Mouse (Mus musculus) heart, embryonic 13.5 days (tissue): ENCODE data around the gene 4930415O20Rik. TPM values are rescaled to one million over a fixed set of nuclear protein-coding genes. Genes with fewer than 3 reads are reported as not detected.

ENCODE experiments used
- ATAC-seq: fragments of 200-750 bp; cut with Nextera tagmentation; 2 replicates; pipeline ENCODE4 v1.8.0; 2017; ENCODE audit warnings: moderate TSS enrichment; ENCODE audit not compliant: insufficient number of reproducible peaks, low FRiP score, low TSS enrichment; ENCODE audit errors: extremely low read depth
- H3K27ac ChIP-seq: fragments of 300-500 bp; sonication (generic); replicated peaks from 2 replicates; pipeline ENCODE4 v1.5.1; 2015; ENCODE audit warnings: moderate library complexity, mild to moderate bottlenecking, inconsistent platforms
- H3K27me3 ChIP-seq: fragments of 300-500 bp; sonication (generic); replicated peaks from 2 replicates; pipeline ENCODE4 v1.6.1; 2015; ENCODE audit warnings: mild to moderate bottlenecking, inconsistent platforms
- H3K36me3 ChIP-seq: fragments of 300-500 bp; sonication (generic); 2 replicates; pipeline ENCODE4 v1.6.1; 2015; ENCODE audit warnings: mild to moderate bottlenecking, inconsistent platforms
- H3K4me1 ChIP-seq: fragments of 300-500 bp; sonication (generic); 2 replicates; pipeline ENCODE4 v1.6.1; 2015; ENCODE audit warnings: inconsistent platforms
- H3K4me2 ChIP-seq: fragments of 300-500 bp; sonication (generic); 2 replicates; pipeline ENCODE4 v1.6.1; 2015; ENCODE audit warnings: inconsistent platforms, mild to moderate bottlenecking, moderate library complexity
- H3K4me3 ChIP-seq: fragments of 300-500 bp; sonication (generic); 2 replicates; pipeline ENCODE4 v1.5.1; 2015; ENCODE audit warnings: moderate library complexity, mild to moderate bottlenecking, inconsistent platforms
- H3K9ac ChIP-seq: fragments of 300-500 bp; sonication (generic); 2 replicates; pipeline ENCODE4 v1.6.1; 2015; ENCODE audit warnings: inconsistent platforms, mild to moderate bottlenecking, moderate library complexity
- H3K9me3 ChIP-seq: fragments of 300-500 bp; sonication (generic); 2 replicates; pipeline ENCODE4 v1.6.1; 2016; ENCODE audit warnings: inconsistent platforms
- WGBS: fragments of 180-500 bp; shearing (Covaris S2); methylation state at CpG from one replicate; pipeline ENCODE4 v1.1.7; 2015; ENCODE audit warnings: mixed read lengths; 5-methylcytosine and 5-hydroxymethylcytosine counted together
- polyA plus RNA-seq: library from polyadenylated mRNA; unstranded; fragments of >200 nt; fragmentation: Nextera tagmentation; extraction: Ambion mirVana; gene quantifications from 2 replicates; pipeline ENCODE4 v1.2.1, GENCODE M21; 2015

The 4930415O20Rik gene
- polyA plus RNA-seq, 1 experiment from 2014 or later = 0.48 TPM

DNA sequence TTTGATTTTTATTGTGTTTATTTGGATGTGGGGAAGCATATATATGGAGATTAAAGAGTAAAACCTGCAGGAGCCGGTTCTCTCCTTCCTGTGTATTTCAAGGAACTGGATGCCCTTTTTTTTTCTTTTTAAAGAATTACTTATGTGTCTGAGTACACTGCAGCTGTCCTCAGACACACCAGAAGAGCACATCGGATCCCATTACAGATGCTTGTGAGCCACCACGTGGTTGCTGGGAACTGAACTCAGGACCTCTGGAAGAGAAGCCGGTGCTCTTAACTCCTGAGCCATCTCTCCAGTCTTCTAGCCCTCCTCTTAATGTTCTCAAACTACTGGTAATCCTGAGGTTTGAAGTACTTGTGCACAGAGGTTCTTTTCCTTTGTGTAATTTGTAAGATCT is 32.9 kb upstream of the 4930415O20Rik start:
- WGBS = 68% methylated on average over 4 of the region's 4 CpGs
- Histone ChIP-seq H3K4me1 (peaks cover 2% of the 10 kb centered on the region), H3K4me2 (no peak overlapping the region), H3K27me3 (no peaks in the 10 kb centered on the region), H3K4me3 (no peak overlapping the region), H3K9me3 (no peaks in the 10 kb centered on the region), H3K27ac (no peak overlapping the region), H3K9ac (no peak overlapping the region), H3K36me3 (peaks cover 47% of the 10 kb centered on the region)
- ATAC-seq = no peak

DNA sequence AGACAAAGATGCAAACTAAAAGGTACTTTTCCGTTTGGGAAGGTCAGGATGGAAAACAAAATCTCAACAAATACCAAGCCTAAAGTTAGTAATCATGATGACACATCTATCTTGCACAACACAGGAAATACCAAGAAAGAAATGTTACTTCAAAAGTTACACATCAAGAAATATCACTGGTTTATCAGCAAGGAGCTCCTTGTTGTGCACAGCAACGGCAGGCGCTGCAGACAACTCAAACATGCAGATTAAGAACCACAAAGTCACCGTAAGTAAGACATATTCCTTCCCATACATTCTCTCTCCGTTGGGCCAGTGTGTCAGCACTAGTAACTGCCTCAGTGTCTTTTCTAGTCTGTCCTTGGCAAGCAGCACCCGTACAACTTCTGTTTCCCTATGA is 29.7 kb upstream of the 4930415O20Rik start:
- WGBS = 80% methylated on average over 6 of the region's 6 CpGs
- H3K27me3 ChIP-seq = no peaks in the 10 kb centered on the region
- H3K9ac ChIP-seq = no peak overlapping the region
- peaks cover 79% of the 10 kb centered on the region for H3K36me3 ChIP-seq
- no peaks in the 10 kb centered on the region for H3K9me3 ChIP-seq
- no peak overlapping the region for H3K27ac ChIP-seq
- ATAC-seq = no peak
- H3K4me2 ChIP-seq = no peak overlapping the region
- no peaks in the 10 kb centered on the region for H3K4me1 ChIP-seq
- no peak overlapping the region for H3K4me3 ChIP-seq

DNA sequence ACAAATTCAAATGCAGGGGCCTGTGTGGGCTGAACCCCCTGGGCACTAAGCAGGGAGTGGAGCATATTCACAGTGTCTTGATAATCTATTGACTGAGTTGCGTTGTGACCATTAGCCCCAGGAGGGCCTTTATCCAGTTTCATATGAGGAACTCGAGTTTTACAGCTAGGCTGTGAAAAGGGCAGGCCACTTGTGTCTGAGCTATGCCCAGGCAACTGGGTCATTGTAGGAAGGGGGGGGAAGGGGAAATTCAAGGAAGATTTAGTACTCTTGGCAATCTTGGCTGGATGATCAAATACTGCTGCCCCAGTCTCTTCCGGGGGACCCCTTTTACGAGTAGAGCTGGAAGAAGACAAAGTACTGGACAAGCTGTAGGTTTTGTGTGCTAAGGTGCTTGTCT is 27.5 kb upstream of the 4930415O20Rik start:
- no peaks in the 10 kb centered on the region for H3K9me3 ChIP-seq
- no peak overlapping the region for H3K4me3 ChIP-seq
- no peak overlapping the region for H3K27ac ChIP-seq
- WGBS = 85% methylated on average over 4 of the region's 4 CpGs
- H3K9ac ChIP-seq = no peak overlapping the region
- H3K4me1 ChIP-seq = no peaks in the 10 kb centered on the region
- ATAC-seq = no peak
- H3K36me3 ChIP-seq = peaks cover 92% of the 10 kb centered on the region
- no peak overlapping the region for H3K4me2 ChIP-seq
- H3K27me3 ChIP-seq = no peaks in the 10 kb centered on the region

DNA sequence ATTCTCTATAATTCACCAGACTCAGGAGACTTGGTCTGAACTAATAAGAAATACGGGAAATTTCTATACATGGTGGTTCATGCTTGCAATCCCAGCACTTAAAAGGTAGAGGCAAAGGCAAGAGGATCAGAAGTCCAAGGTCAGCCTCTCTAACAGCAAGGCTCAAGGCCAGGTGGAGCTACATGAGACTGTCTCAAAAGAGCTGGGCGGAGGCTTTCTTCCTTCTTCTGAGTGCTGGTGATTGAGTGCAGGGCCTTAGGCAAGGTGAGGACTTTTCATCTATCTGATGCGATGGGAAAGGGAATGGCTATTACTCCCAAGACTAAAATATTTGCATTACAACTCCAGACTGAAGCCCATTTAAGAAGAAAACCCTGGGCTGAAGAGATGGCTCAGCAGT is 25.7 kb upstream of the 4930415O20Rik start:
- H3K36me3 ChIP-seq = peaks cover 98% of the 10 kb centered on the region
- no peaks in the 10 kb centered on the region for H3K9me3 ChIP-seq
- no peak for ATAC-seq
- no peaks in the 10 kb centered on the region for H3K4me1 ChIP-seq
- no peak overlapping the region for H3K9ac ChIP-seq
- H3K27ac ChIP-seq = no peak overlapping the region
- H3K4me2 ChIP-seq = no peak overlapping the region
- no peaks in the 10 kb centered on the region for H3K27me3 ChIP-seq
- no peak overlapping the region for H3K4me3 ChIP-seq
- 94% methylated on average over 3 of the region's 3 CpGs for WGBS

DNA sequence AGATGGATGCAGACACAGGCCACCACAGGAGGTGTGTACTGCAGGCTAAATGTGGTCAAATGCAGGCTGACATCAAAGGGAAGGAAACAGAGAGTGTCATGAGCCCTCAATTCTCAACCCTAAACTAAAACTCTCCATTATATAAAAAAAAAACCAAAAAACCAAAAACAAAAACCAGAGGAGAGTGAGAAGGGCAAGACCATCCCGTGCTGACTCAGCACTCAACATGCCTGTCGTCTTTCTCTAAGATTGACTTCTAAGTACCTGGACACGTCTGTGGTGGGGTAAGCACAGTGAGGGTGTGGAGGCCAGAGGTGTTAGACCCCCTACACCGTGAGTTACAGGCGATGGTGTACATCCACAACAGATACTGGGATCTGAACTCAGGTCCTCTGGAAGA is 24.0 kb upstream of the 4930415O20Rik start:
- ATAC-seq = no peak
- WGBS = 89% methylated on average over 5 of the region's 5 CpGs

DNA sequence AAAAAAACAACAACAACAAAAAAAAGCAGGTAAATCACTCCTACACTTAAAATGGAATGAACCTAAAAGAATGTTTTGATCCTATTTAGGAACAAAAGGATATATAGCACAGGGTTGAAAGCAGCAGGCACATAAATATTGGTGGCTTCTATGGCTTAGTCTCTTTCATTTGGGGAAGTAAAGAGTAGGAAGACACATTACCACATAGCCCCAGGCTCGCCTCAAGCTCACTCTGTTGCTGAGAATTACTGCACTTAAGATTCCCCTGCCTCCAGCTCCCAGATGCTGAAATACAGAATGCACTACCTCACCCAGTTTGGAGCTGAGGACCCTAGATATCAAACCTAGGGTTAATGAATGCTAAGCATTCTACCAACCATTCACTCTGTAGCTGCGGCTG is 18.0 kb upstream of the 4930415O20Rik start:
- WGBS = 92% methylated on average over 2 of the region's 2 CpGs
- Histone ChIP-seq H3K27me3 (no peaks in the 10 kb centered on the region), H3K27ac (no peak overlapping the region), H3K36me3 (peaks cover 92% of the 10 kb centered on the region), H3K9me3 (no peaks in the 10 kb centered on the region), H3K4me3 (no peak overlapping the region), H3K4me1 (no peaks in the 10 kb centered on the region), H3K9ac (no peak overlapping the region), H3K4me2 (no peak overlapping the region)
- no peak for ATAC-seq

More for the DNA sequence above, 24.0 kb upstream of the 4930415O20Rik start:
- Histone ChIP-seq H3K27ac (no peak overlapping the region), H3K9ac (no peak overlapping the region), H3K27me3 (no peaks in the 10 kb centered on the region), H3K9me3 (no peaks in the 10 kb centered on the region), H3K4me2 (no peak overlapping the region), H3K4me1 (no peaks in the 10 kb centered on the region), H3K4me3 (no peak overlapping the region), H3K36me3 (peaks cover 98% of the 10 kb centered on the region)

DNA sequence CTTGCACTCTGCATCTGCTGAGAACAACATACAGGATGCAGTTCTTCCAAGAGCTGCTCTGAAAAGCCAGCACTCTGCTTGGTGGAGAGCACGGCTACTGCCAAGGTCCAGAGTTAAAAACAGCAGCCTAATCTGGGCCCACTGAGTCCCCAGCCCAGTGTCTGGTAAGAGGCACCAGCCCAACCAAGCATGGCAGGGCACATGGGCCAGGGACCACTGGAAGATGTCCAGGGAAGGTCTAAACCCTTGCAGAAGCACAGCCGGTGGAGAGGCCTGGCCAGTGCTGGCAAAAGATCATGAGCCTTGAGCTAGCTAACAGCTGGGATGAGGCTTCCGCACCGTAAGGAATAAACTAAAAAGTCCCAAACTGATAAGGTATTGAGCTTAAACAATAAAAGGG is 14.9 kb upstream of the 4930415O20Rik start:
- H3K36me3 ChIP-seq = peaks cover 88% of the 10 kb centered on the region

DNA sequence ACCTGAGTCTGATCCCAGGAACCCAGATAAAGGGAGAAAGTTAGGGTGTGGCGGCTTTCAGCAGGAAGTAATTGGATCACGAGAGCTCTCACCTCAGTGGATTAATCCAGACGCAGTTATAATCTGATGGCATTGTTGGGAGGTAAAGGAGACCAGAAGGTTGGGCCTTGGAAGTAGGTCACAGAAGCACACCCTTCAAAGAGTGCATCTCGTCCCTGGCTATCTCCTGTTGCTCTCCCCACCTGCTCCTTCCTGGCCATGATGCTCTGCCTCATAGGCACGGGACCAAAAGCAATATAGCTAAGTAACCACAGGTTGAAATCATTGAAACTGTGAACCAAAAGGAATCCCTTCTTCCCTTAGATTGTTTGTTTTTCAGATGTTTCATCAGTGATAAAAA is 13.6 kb upstream of the 4930415O20Rik start:
- H3K4me2 ChIP-seq = no peak overlapping the region
- no peak overlapping the region for H3K4me3 ChIP-seq
- no peak overlapping the region for H3K27ac ChIP-seq
- no peaks in the 10 kb centered on the region for H3K27me3 ChIP-seq
- WGBS = 84% methylated on average over 5 of the region's 5 CpGs
- peaks cover 82% of the 10 kb centered on the region for H3K36me3 ChIP-seq
- no peaks in the 10 kb centered on the region for H3K9me3 ChIP-seq
- no peak for ATAC-seq
- H3K9ac ChIP-seq = no peak overlapping the region
- peaks cover 4% of the 10 kb centered on the region for H3K4me1 ChIP-seq

More for the DNA sequence above, 14.9 kb upstream of the 4930415O20Rik start:
- 79% methylated on average over 4 of the region's 4 CpGs for WGBS
- no peak overlapping the region for H3K27ac ChIP-seq
- H3K9ac ChIP-seq = no peak overlapping the region
- H3K4me2 ChIP-seq = no peak overlapping the region
- no peak for ATAC-seq
- H3K4me3 ChIP-seq = no peak overlapping the region
- no peaks in the 10 kb centered on the region for H3K27me3 ChIP-seq
- no peaks in the 10 kb centered on the region for H3K9me3 ChIP-seq
- no peaks in the 10 kb centered on the region for H3K4me1 ChIP-seq

DNA sequence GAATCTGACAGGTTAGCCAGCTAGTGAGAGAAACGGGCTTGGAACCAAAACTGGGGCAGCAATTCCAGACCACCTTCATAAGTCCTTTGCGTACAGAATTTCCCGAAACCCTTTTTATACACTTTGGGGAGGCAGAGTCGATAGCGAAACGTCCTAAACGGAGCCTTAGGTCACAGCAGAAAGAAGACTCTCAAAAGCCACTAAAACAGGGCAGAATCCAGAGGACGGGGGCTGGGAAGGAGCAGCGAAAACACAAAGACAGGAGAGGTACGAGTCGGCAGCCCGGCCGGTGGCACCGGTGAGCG is 3.9 kb upstream of the 4930415O20Rik start:
- H3K27ac ChIP-seq = peak overlapping the region; percentile 98
- H3K4me1 ChIP-seq = peaks cover 34% of the 10 kb centered on the region
- peaks cover 33% of the 10 kb centered on the region for H3K36me3 ChIP-seq
- H3K4me3 ChIP-seq = peak overlapping the region; percentile 99
- H3K27me3 ChIP-seq = no peaks in the 10 kb centered on the region
- H3K4me2 ChIP-seq = peak overlapping the region; percentile 97
- 0% methylated on average over 15 of the region's 15 CpGs for WGBS
- H3K9me3 ChIP-seq = no peaks in the 10 kb centered on the region
- H3K9ac ChIP-seq = peak overlapping the region; percentile 97
- ATAC-seq = no peak

DNA sequence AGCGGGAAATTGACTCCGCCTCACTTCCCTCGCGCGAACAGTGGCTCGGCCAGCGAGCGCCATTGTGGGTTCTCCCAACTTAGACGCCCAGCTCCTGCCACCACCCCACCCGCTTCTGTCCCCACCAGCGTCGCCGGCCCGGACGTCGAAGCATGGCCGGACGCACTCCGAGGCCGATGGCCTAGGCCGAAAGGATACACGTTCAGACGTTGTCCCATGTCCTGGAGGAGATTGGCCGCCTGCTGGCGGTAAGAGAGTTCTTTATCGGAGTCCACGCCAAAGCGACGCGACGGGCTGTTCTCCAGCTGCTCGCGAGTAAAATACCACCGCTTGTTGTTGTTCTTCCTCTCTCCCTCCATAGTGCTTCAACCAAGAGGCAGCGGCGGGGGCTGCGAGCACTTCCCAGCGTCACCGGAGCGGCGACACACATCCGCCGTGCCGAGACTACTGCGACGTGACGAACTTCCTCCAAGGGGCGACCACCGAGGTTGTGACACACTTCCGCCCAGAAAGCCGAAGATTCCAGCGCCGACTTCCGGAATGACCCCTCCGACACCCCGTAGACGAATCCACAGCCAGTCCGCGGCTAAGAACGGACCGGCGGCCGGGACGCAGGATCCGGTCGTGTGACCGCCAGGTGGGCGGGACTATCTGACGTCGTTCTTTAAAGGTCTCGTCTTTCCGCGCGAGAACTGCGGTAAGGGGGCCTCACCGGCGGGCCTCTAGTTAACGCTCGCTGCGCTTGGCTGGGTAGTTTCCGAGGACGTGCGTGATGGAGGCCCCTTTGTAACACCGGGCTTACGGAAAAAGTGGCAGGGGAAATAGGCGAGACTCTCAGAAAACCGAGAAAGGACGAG is 3.3 kb upstream of the 4930415O20Rik start:
- peak; percentile 89 for ATAC-seq
- WGBS = under 1% methylated on average over 87 of the region's 88 CpGs

DNA sequence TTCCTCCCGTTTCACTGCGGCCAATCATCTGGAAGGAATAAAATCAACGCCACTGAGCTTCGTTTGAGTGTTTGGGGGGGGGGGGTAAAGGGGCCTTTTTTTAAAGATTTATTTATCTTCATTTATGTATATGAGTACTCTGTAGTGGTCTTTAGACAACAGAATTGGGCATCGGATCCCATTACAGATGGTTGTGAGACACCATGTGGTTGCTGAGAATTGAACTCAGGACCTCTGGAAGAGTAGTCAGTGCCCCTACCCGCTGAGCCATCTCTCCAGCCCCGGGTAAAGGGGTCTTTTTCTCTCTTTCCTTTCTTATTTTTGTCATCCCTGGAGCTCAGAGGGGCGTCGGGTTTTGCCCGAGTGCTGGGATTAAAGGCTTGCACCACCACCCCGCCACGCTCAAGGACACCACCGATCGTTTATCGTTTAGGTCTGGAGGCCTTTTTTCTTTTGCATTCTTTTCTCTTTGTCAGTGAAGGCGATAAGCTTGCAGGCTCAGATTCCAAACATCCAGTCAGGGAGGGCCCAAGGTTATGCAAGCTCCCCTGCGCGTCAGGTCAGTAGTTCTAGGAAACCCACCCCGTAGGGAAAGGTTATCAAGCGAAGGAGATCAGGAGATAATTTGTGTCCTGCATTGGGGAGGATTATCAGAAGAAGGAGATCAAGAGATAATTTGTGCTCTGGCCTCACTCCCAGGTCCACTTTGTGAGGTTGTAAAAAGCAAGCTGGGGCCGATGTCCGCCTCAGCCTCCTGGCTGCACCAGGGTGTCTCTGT is 2.4 kb upstream of the 4930415O20Rik start:
- peak overlapping the region; percentile 94 for H3K9ac ChIP-seq
- H3K27me3 ChIP-seq = no peaks in the 10 kb centered on the region
- ATAC-seq = no peak
- H3K36me3 ChIP-seq = peaks cover 21% of the 10 kb centered on the region
- peak overlapping the region; percentile 90 for H3K4me2 ChIP-seq
- WGBS = 6% methylated on average over 22 of the region's 22 CpGs
- H3K4me3 ChIP-seq = peak overlapping the region; percentile 99
- H3K9me3 ChIP-seq = no peaks in the 10 kb centered on the region
- peak overlapping the region; percentile 96 for H3K27ac ChIP-seq
- peaks cover 33% of the 10 kb centered on the region for H3K4me1 ChIP-seq

More for the DNA sequence above, 3.3 kb upstream of the 4930415O20Rik start:
- H3K4me3 ChIP-seq = peak overlapping the region; percentile 99
- H3K4me1 ChIP-seq = peaks cover 33% of the 10 kb centered on the region
- peak overlapping the region; percentile 98 for H3K27ac ChIP-seq
- H3K9me3 ChIP-seq = no peaks in the 10 kb centered on the region
- H3K4me2 ChIP-seq = peak overlapping the region; percentile 97
- H3K9ac ChIP-seq = peak overlapping the region; percentile 97
- no peaks in the 10 kb centered on the region for H3K27me3 ChIP-seq
- H3K36me3 ChIP-seq = peaks cover 30% of the 10 kb centered on the region
